ENCODE assay signal across 10 mouse cellular contexts in genomic region chr11:116079511-116079910, GRCm38 (mm10). TPM values are rescaled to one million over a fixed set of nuclear protein-coding genes. Genes with fewer than 3 reads are reported as not detected.
A peak's percentile ranks its signal among the peaks of the same experiment; 100 is the strongest.
DNase-seq lines count a peak whose midpoint lies in the region; ATAC-seq and TF ChIP-seq lines count a peak whose summit lies in the region.
"Had no signal": no experiment of that assay in that cellular context is flagged by ENCODE, and none has a peak within 500 bp of the region (broad histone marks: within the 10 kb centered on the region; RNA-seq: fewer than 3 reads in every experiment).

No protein-coding gene starts in this region.

- WGBS in hindbrain, embryonic 11.5 days, result 76% methylated on average over 10 of the region's 10 CpGs
- WGBS in hindbrain, postnatal 0 days, result 46% methylated on average over 10 of the region's 10 CpGs
- WGBS in liver, embryonic 13.5 days (ENCODE audit: insufficient replicate concordance), result 66% methylated on average over 10 of the region's 10 CpGs
- WGBS in thymus, adult 2 months, result 85% methylated on average over 10 of the region's 10 CpGs

- no peak for TF ChIP-seq POLR2A in thymus, adult 2 months (IDR thresholded peaks at IDR 0.05; ENCODE audit: control insufficient read depth, extremely low read depth, insufficient read depth, low read length, poor library complexity)

- H3K27me3 ChIP-seq in hindbrain, embryonic 11.5 days (ENCODE audit: control insufficient read depth, insufficient read depth, low read length), result no peaks in the 10 kb centered on the region
- H3K27me3 ChIP-seq in hindbrain, postnatal 0 days (ENCODE audit: insufficient read depth, low read length), result no peaks in the 10 kb centered on the region
- H3K27me3 ChIP-seq in liver, embryonic 13.5 days, result no peaks in the 10 kb centered on the region
- H3K27me3 ChIP-seq in thymus, adult 2 months (ENCODE audit: control insufficient read depth, insufficient read depth, low read length), result no peaks in the 10 kb centered on the region

- H3K9me3 ChIP-seq in hindbrain, embryonic 11.5 days (ENCODE audit: control insufficient read depth, low read length), result no peaks in the 10 kb centered on the region
- H3K9me3 ChIP-seq in hindbrain, postnatal 0 days (ENCODE audit: low read length), result no peaks in the 10 kb centered on the region
- H3K9me3 ChIP-seq in liver, embryonic 13.5 days (replicated peaks), result no peaks in the 10 kb centered on the region
- H3K9me3 ChIP-seq: G1E had no signal

- H3K27ac ChIP-seq in hindbrain, embryonic 11.5 days (ENCODE audit: low read depth, low read length), result peak overlapping the region; percentile 12; the same call in 1 of the 2 replicates
- no peak overlapping the region for H3K27ac ChIP-seq in hindbrain, postnatal 0 days
- peak overlapping the region; percentile 99 for H3K27ac ChIP-seq in liver, embryonic 13.5 days
- H3K27ac ChIP-seq in thymus, adult 2 months (ENCODE audit: control insufficient read depth, insufficient read depth, low read length), result no peak overlapping the region

- no peak for DNase-seq in hindbrain, embryonic 11.5 days (ENCODE audit: low spot score)
- DNase-seq in hindbrain, postnatal 0 days (ENCODE audit: low spot score), result no peak
- DNase-seq in NIH3T3 (ENCODE audit: low read depth), result peak; percentile 45
- DNase-seq in frontal cortex, adult 2 months (ENCODE audit: extremely low spot score in 1 of 2, low spot score in 1 of 2), result peak; percentile 78 to 87
- DNase-seq in liver, embryonic 13.5 days, result no peak
- no peak for DNase-seq in lung, adult 18-20 months
- no peak for DNase-seq in thymus, adult 2 months
- DNase-seq in ovary, postnatal 14 days (ENCODE audit: low spot score), result no peak
- DNase-seq: heart, postnatal 10 days had no signal

- 0 out of 2 replicates have a peak, but pooled peaks cover 8% of the 10 kb centered on the region for H3K36me3 ChIP-seq in hindbrain, embryonic 11.5 days (ENCODE audit: control insufficient read depth, insufficient read depth, low read length)
- peaks cover 38% of the 10 kb centered on the region for H3K36me3 ChIP-seq in hindbrain, postnatal 0 days (ENCODE audit: insufficient read depth, low read length)
- peaks cover 67% of the 10 kb centered on the region for H3K36me3 ChIP-seq in liver, embryonic 13.5 days
- H3K36me3 ChIP-seq in thymus, adult 2 months (ENCODE audit: control insufficient read depth, insufficient read depth, low read length), result peaks cover 40% of the 10 kb centered on the region

- H3K4me1 ChIP-seq in hindbrain, embryonic 11.5 days (replicated peaks; ENCODE audit: control insufficient read depth, insufficient read depth, low read length), result peaks cover 12% of the 10 kb centered on the region
- H3K4me1 ChIP-seq in hindbrain, postnatal 0 days (ENCODE audit: insufficient read depth, low read length), result 0 out of 2 replicates have a peak, but pooled peaks cover 3% of the 10 kb centered on the region
- peaks cover 95% of the 10 kb centered on the region for H3K4me1 ChIP-seq in liver, embryonic 13.5 days (replicated peaks)
- peaks cover 30% of the 10 kb centered on the region for H3K4me1 ChIP-seq in thymus, adult 2 months (replicated peaks; ENCODE audit: control insufficient read depth, insufficient read depth, low read length)

- no peak overlapping the region for H3K4me3 ChIP-seq in hindbrain, embryonic 11.5 days (ENCODE audit: low read depth, low read length)
- no peak overlapping the region for H3K4me3 ChIP-seq in hindbrain, postnatal 0 days (ENCODE audit: low read length)
- peak overlapping the region; percentile 6; the same call in 1 of the 2 replicates for H3K4me3 ChIP-seq in liver, embryonic 13.5 days (replicated peaks)
- no peak overlapping the region for H3K4me3 ChIP-seq in thymus, adult 2 months (ENCODE audit: control insufficient read depth, insufficient read depth, low read length)

- TF ChIP-seq CTCF in hindbrain, postnatal 0 days (IDR thresholded peaks at IDR 0.05; ENCODE audit: low read depth), result no peak
- TF ChIP-seq CTCF in thymus, adult 2 months (IDR thresholded peaks at IDR 0.05; ENCODE audit: borderline replicate concordance, control insufficient read depth, extremely low read depth, insufficient read depth, low read length, poor library complexity), result no peak

- H3K9ac ChIP-seq in hindbrain, embryonic 11.5 days (ENCODE audit: low read depth, low read length), result no peak overlapping the region
- no peak overlapping the region for H3K9ac ChIP-seq in hindbrain, postnatal 0 days (replicated peaks; ENCODE audit: low read length)
- H3K9ac ChIP-seq in liver, embryonic 13.5 days, result 0 out of 2 replicates have a peak overlapping the region, but pooled peaks have one; percentile 96

- H3K4me2 ChIP-seq in hindbrain, embryonic 11.5 days (replicated peaks; ENCODE audit: low read depth, low read length), result no peak overlapping the region
- no peak overlapping the region for H3K4me2 ChIP-seq in hindbrain, postnatal 0 days (ENCODE audit: low read depth, low read length)
- no peak overlapping the region for H3K4me2 ChIP-seq in liver, embryonic 13.5 days

- no peak for ATAC-seq in hindbrain, embryonic 11.5 days (ENCODE audit: low FRiP score)
- no peak for ATAC-seq in hindbrain, postnatal 0 days
- ATAC-seq in liver, embryonic 13.5 days (ENCODE audit: low read depth), result no peak

RNA-seq across cellular contexts. Expression of gene Unc13d, which starts 1.8 kb away (rescaled TPM):
- polyA plus RNA-seq in hindbrain, embryonic 11.5 days (2014; fragmentation: Nextera tagmentation; extraction: Ambion mirVana), result 1.1 and 1.3 TPM in 2 replicates
- total RNA-seq in hindbrain, postnatal 0 days (2014; rRNA removed), result 0.65 and 1.3 TPM in 2 replicates
- 0.65 and 0.96 TPM in 2 replicates for polyA plus RNA-seq in hindbrain, postnatal 0 days (2015; fragmentation: Nextera tagmentation; extraction: Ambion mirVana)
- 0.84 and 0.90 TPM in 2 replicates for polyA plus RNA-seq in frontal cortex, adult 2 months (2012; rRNA removed)
- polyA plus RNA-seq in liver, embryonic 13.5 days (2015; fragmentation: Nextera tagmentation; extraction: Ambion mirVana), result 31.6 and 32.7 TPM in 2 replicates
- 95.3 and 98.6 TPM in 2 replicates for polyA plus RNA-seq in thymus, adult 2 months (2012; rRNA removed)

RNA-seq across cellular contexts. Expression of gene Wbp2, which starts 7.3 kb away (rescaled TPM):
- polyA plus RNA-seq in hindbrain, embryonic 11.5 days (2014; fragmentation: Nextera tagmentation; extraction: Ambion mirVana), result 85.4 and 88.6 TPM in 2 replicates
- 146 and 171 TPM in 2 replicates for total RNA-seq in hindbrain, postnatal 0 days (2014; rRNA removed)
- polyA plus RNA-seq in hindbrain, postnatal 0 days (2015; fragmentation: Nextera tagmentation; extraction: Ambion mirVana), result 206 and 234 TPM in 2 replicates
- 391 and 407 TPM in 2 replicates for polyA plus RNA-seq in frontal cortex, adult 2 months (2012; rRNA removed)
- 58.9 and 81.2 TPM in 2 replicates for polyA plus RNA-seq in liver, embryonic 13.5 days (2015; fragmentation: Nextera tagmentation; extraction: Ambion mirVana)
- 288 and 314 TPM in 2 replicates for polyA plus RNA-seq in thymus, adult 2 months (2012; rRNA removed)

RNA-seq across cellular contexts. Expression of gene Trim47, which starts 47.5 kb away (rescaled TPM):
- polyA plus RNA-seq in hindbrain, embryonic 11.5 days (2014; fragmentation: Nextera tagmentation; extraction: Ambion mirVana), result 3.0 TPM in 2 replicates
- 14.2 and 17.0 TPM in 2 replicates for total RNA-seq in hindbrain, postnatal 0 days (2014; rRNA removed)
- polyA plus RNA-seq in hindbrain, postnatal 0 days (2015; fragmentation: Nextera tagmentation; extraction: Ambion mirVana), result 9.5 and 10.1 TPM in 2 replicates
- 6.2 and 7.4 TPM in 2 replicates for polyA plus RNA-seq in frontal cortex, adult 2 months (2012; rRNA removed)
- polyA plus RNA-seq in liver, embryonic 13.5 days (2015; fragmentation: Nextera tagmentation; extraction: Ambion mirVana), result 3.7 and 4.0 TPM in 2 replicates
- polyA plus RNA-seq in thymus, adult 2 months (2012; rRNA removed), result 27.6 and 30.0 TPM in 2 replicates
- polyA plus RNA-seq: G1E had no signal

RNA-seq across cellular contexts. Expression of gene Unk, which starts 49.4 kb away (rescaled TPM):
- polyA plus RNA-seq in hindbrain, embryonic 11.5 days (2014; fragmentation: Nextera tagmentation; extraction: Ambion mirVana), result 25.8 and 26.9 TPM in 2 replicates
- total RNA-seq in hindbrain, postnatal 0 days (2014; rRNA removed), result 47.1 and 50.2 TPM in 2 replicates
- 22.8 and 24.5 TPM in 2 replicates for polyA plus RNA-seq in hindbrain, postnatal 0 days (2015; fragmentation: Nextera tagmentation; extraction: Ambion mirVana)
- 35.4 and 38.1 TPM in 2 replicates for polyA plus RNA-seq in frontal cortex, adult 2 months (2012; rRNA removed)
- 9.8 and 10.7 TPM in 2 replicates for polyA plus RNA-seq in liver, embryonic 13.5 days (2015; fragmentation: Nextera tagmentation; extraction: Ambion mirVana)
- 121 and 123 TPM in 2 replicates for polyA plus RNA-seq in thymus, adult 2 months (2012; rRNA removed)

RNA-seq across cellular contexts. Expression of gene Trim65, which starts 51.4 kb away (rescaled TPM):
- polyA plus RNA-seq in hindbrain, embryonic 11.5 days (2014; fragmentation: Nextera tagmentation; extraction: Ambion mirVana), result 1.4 and 2.5 TPM in 2 replicates
- total RNA-seq in hindbrain, postnatal 0 days (2014; rRNA removed), result 8.2 and 9.6 TPM in 2 replicates
- 2.4 TPM in 2 replicates for polyA plus RNA-seq in hindbrain, postnatal 0 days (2015; fragmentation: Nextera tagmentation; extraction: Ambion mirVana)
- 6.2 and 6.3 TPM in 2 replicates for polyA plus RNA-seq in frontal cortex, adult 2 months (2012; rRNA removed)
- 1.1 and 1.4 TPM in 2 replicates for polyA plus RNA-seq in liver, embryonic 13.5 days (2015; fragmentation: Nextera tagmentation; extraction: Ambion mirVana)
- 24.5 and 26.7 TPM in 2 replicates for polyA plus RNA-seq in thymus, adult 2 months (2012; rRNA removed)
- polyA plus RNA-seq: G1E had no signal

Comparison
In these comparisons a context has a peak if more than half of its experiments do, and no peak if none do; other contexts are left out.
1. H3K27ac ChIP-seq: peak in hindbrain, embryonic 11.5 days (single experiment) and liver, embryonic 13.5 days (single experiment); none in hindbrain, postnatal 0 days (single experiment) and thymus, adult 2 months (single experiment).
2. DNase-seq: peak in NIH3T3 (single experiment) and frontal cortex, adult 2 months (2 of 2); none in hindbrain, embryonic 11.5 days (single experiment), hindbrain, postnatal 0 days (single experiment), liver, embryonic 13.5 days (single experiment), lung, adult 18-20 months (0 of 2), thymus, adult 2 months (single experiment) and ovary, postnatal 14 days (single experiment).
3. RNA of gene Unc13d, which starts 1.8 kb away (polyA plus RNA-seq): 95.3 to 98.6 TPM in thymus, adult 2 months and 31.6 to 32.7 TPM in liver, embryonic 13.5 days; 1.1 to 1.3 TPM in hindbrain, embryonic 11.5 days, 0.84 to 0.90 TPM in frontal cortex, adult 2 months and 0.65 to 0.96 TPM in hindbrain, postnatal 0 days; every median in the first group is over 10 times any median in the second.